Mouse (Mus musculus) megakaryocyte, embryonic 14.5 days (primary cell): ENCODE results near the gene Rhbdd1.

Experiments
- FLI1 ChIP-seq: IDR thresholded peaks from 2 replicates; pipeline ENCODE4 v1.6.1; 2012; ENCODE audit warnings: low read length, inconsistent platforms, mixed read lengths
- GATA1 ChIP-seq: IDR thresholded peaks from 3 replicates; pipeline ENCODE4 v1.6.1; 2012; ENCODE audit warnings: mixed read lengths, low read length, inconsistent platforms, borderline replicate concordance

DNA sequence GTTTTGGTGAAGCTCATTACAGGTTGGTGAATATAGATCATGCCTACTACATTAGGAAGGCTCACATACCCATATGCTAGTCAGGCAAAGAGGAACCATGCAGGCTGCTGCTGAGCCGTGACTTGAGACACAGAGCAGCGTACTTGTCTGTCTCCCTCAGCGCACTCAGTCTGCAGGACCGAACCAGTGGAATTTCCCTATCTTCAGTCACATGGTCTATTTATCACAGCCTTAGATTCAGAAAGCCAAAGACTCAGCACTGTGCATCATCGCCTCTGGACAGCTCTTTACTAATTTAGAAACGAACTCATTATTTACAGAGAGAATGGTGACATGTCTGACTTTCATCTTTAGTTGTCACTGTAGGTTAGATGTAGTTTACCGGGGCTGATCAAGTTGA lies 73.1 kb downstream of the Rhbdd1 start:
- TF ChIP-seq GATA1 (no peak), FLI1 (no peak)
